ENCODE assay signal across 7 mouse cellular contexts in the genomic region with DNA sequence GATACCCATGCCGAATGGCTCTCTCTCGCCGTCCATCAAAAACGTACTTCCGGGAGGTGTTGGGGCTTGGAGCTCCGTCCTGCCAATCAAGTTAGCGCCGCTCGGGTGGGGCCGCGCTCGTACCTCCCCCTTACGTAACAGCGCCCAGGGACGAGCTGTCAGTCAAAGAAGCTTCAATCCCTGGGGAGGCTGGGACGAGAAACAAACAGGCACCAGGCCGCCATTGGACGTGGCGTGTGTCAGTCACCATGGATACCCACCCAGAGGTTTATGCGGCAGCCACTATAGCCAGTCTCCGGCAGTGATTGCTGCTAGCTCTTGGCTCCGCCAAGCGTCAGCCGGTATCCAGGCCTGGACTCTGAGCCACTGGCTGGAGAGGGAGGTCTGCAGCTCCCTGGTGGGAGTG.
DNase-seq lines count a peak whose midpoint lies in the region; ATAC-seq and TF ChIP-seq lines count a peak whose summit lies in the region.

No protein-coding gene starts in this region.

- DNase-seq in adrenal gland, postnatal 10 days = peak; percentile 99
- peak; percentile 99 for DNase-seq in embryonic facial prominence, embryonic 10.5 days (ENCODE audit: low spot score)
- peak; percentile 98 for DNase-seq in gonadal fat pad, adult 2 months (ENCODE audit: low read depth)
- DNase-seq in left cerebral cortex, postnatal 4 days = peak; percentile 100

- H3K9me3 ChIP-seq in embryonic facial prominence, embryonic 10.5 days = no peaks in the 10 kb centered on the region
- H3K9me3 ChIP-seq in intestine, postnatal 0 days (ENCODE audit: control insufficient read depth) = no peaks in the 10 kb centered on the region
- H3K9me3 ChIP-seq in midbrain, embryonic 12.5 days = no peaks in the 10 kb centered on the region

- H3K9ac ChIP-seq in intestine, postnatal 0 days (ENCODE audit: low read depth, low read length) = peak overlapping the region; percentile 66; the same call in 1 of the 2 replicates
- H3K9ac ChIP-seq in midbrain, embryonic 12.5 days (replicated peaks) = no peak overlapping the region

- intact Hi-C loops in left cerebral cortex, postnatal 4 days (cut with DNase I) = no loop called here

- peak; percentile 99 for ATAC-seq in intestine, postnatal 0 days
- ATAC-seq in midbrain, embryonic 12.5 days (ENCODE audit: low FRiP score, low read depth) = peak; percentile 99

- H3K4me1 ChIP-seq in embryonic facial prominence, embryonic 10.5 days = peaks cover 34% of the 10 kb centered on the region
- no peaks in the 10 kb centered on the region for H3K4me1 ChIP-seq in intestine, postnatal 0 days (replicated peaks; ENCODE audit: control insufficient read depth, insufficient read depth, low read length)
- peaks cover 20% of the 10 kb centered on the region for H3K4me1 ChIP-seq in midbrain, embryonic 12.5 days
- H3K4me1 ChIP-seq in small intestine, adult 2 months (ENCODE audit: control insufficient read depth, insufficient read depth, insufficient read length, low read length) = no peaks in the 10 kb centered on the region

- 0% methylated on average over 24 of the region's 24 CpGs for WGBS in embryonic facial prominence, embryonic 10.5 days
- under 1% methylated on average over 24 of the region's 24 CpGs for WGBS in intestine, postnatal 0 days
- WGBS in midbrain, embryonic 12.5 days = under 1% methylated on average over 24 of the region's 24 CpGs
- WGBS in small intestine, adult 2 months = 0% methylated on average over 24 of the region's 24 CpGs

- peak; percentile 92 for TF ChIP-seq POLR2A in small intestine, adult 2 months (IDR thresholded peaks at IDR 0.05; ENCODE audit: low read depth, low read length)

- peak overlapping the region; percentile 93 for H3K4me2 ChIP-seq in intestine, postnatal 0 days (replicated peaks; ENCODE audit: low read depth)
- peak overlapping the region; percentile 88 for H3K4me2 ChIP-seq in midbrain, embryonic 12.5 days (replicated peaks)

- H3K27me3 ChIP-seq in embryonic facial prominence, embryonic 10.5 days (replicated peaks; ENCODE audit: low read depth, poor library complexity, severe bottlenecking) = no peaks in the 10 kb centered on the region
- H3K27me3 ChIP-seq in intestine, postnatal 0 days (replicated peaks; ENCODE audit: control insufficient read depth, insufficient read depth, low read length) = no peaks in the 10 kb centered on the region
- H3K27me3 ChIP-seq in midbrain, embryonic 12.5 days = no peaks in the 10 kb centered on the region
- no peaks in the 10 kb centered on the region for H3K27me3 ChIP-seq in small intestine, adult 2 months (ENCODE audit: control insufficient read depth, insufficient read depth, low read length)

- H3K36me3 ChIP-seq in embryonic facial prominence, embryonic 10.5 days (replicated peaks) = peaks cover 7% of the 10 kb centered on the region
- H3K36me3 ChIP-seq in intestine, postnatal 0 days (ENCODE audit: control insufficient read depth, insufficient read depth) = peaks cover 11% of the 10 kb centered on the region
- peaks cover 15% of the 10 kb centered on the region; the same call in 1 of the 2 replicates for H3K36me3 ChIP-seq in midbrain, embryonic 12.5 days
- H3K36me3 ChIP-seq in small intestine, adult 2 months (ENCODE audit: control insufficient read depth, insufficient read depth, low read length) = peaks cover 5% of the 10 kb centered on the region

- H3K4me3 ChIP-seq in embryonic facial prominence, embryonic 10.5 days = peak overlapping the region; percentile 91
- peak overlapping the region; percentile 96 for H3K4me3 ChIP-seq in intestine, postnatal 0 days (ENCODE audit: low read depth, low read length)
- H3K4me3 ChIP-seq in midbrain, embryonic 12.5 days = peak overlapping the region; percentile 76
- H3K4me3 ChIP-seq in small intestine, adult 2 months (ENCODE audit: low read depth, low read length) = peak overlapping the region; percentile 90

- TF ChIP-seq CTCF in intestine, postnatal 0 days (IDR thresholded peaks at IDR 0.05; ENCODE audit: low read depth) = peak; percentile 71
- peak; percentile 32; the same call in 1 of the 2 replicates for TF ChIP-seq CTCF in small intestine, adult 2 months (IDR thresholded peaks at IDR 0.05; ENCODE audit: extremely low read depth, insufficient read length, insufficient replicate concordance, low read depth, low read length)

- H3K27ac ChIP-seq in embryonic facial prominence, embryonic 10.5 days (replicated peaks) = peak overlapping the region; percentile 77
- no peak overlapping the region for H3K27ac ChIP-seq in intestine, postnatal 0 days (ENCODE audit: low read depth, low read length)
- H3K27ac ChIP-seq in midbrain, embryonic 12.5 days (replicated peaks) = peak overlapping the region; percentile 77
- H3K27ac ChIP-seq in small intestine, adult 2 months (ENCODE audit: insufficient read depth, low read depth, low read length) = peak overlapping the region; percentile 1; the same call in 1 of the 2 replicates
